Mouse (Mus musculus): ENCODE measurements around the gene Gm3159.
A peak's percentile ranks its signal among the peaks of the same experiment; 100 is the strongest.
"Not testable (repeated sequence)": the region's sequence is repeated elsewhere in the genome, so short reads cannot be mapped to it uniquely, and the experiment has no call there.

Gene Gm3159

GRCm38 (mm10) chr14:4397226-4397625 is at the start of gene Gm3159:
Gene Gm3159 (plus strand): TSS chr14:4397526.
- DNase-seq, result not testable (repeated sequence)

- DNase-seq, result not testable (repeated sequence)
Observed at GRCm38 (mm10) chr14:4368991-4369390, 28.3 kb upstream of the Gm3159 start.

GRCm38 (mm10) chr14:4369691-4370090 is 27.6 kb upstream of the Gm3159 start:
- DNase-seq, result not testable (repeated sequence)

GRCm38 (mm10) chr14:4377871-4378270 is 19.5 kb upstream of the Gm3159 start:
- not testable (repeated sequence) for DNase-seq

GRCm38 (mm10) chr14:4385606-4386005 is 11.7 kb upstream of the Gm3159 start:
- not testable (repeated sequence) for DNase-seq

- not testable (repeated sequence) for DNase-seq
Observed at GRCm38 (mm10) chr14:4392841-4393530, 4.3 kb upstream of the Gm3159 start.

- DNase-seq, result not testable (repeated sequence)
Observed at GRCm38 (mm10) chr14:4398624-4399023, 1.3 kb downstream of the Gm3159 start.

GRCm38 (mm10) chr14:4400115-4400789 is 2.9 kb downstream of the Gm3159 start:
- DNase-seq, result not testable (repeated sequence)

- DNase-seq, result not testable (repeated sequence)
Observed at GRCm38 (mm10) chr14:4401245-4401644, 3.9 kb downstream of the Gm3159 start.

GRCm38 (mm10) chr14:4403840-4404239 is 6.5 kb downstream of the Gm3159 start:
- DNase-seq, result not testable (repeated sequence)

- DNase-seq, result not testable (repeated sequence)
Observed at GRCm38 (mm10) chr14:4409939-4410338, 12.6 kb downstream of the Gm3159 start.

GRCm38 (mm10) chr14:4414965-4415835 is 17.9 kb downstream of the Gm3159 start, which contains the start of gene Gm3164:
Gene Gm3164 (plus strand): TSS chr14:4415448.
- DNase-seq, result peak; percentile 5 to 29

- DNase-seq, result not testable (repeated sequence)
Observed at GRCm38 (mm10) chr14:4430692-4431091, 33.4 kb downstream of the Gm3159 start, which contains the start of gene Gm3173. Gene Gm3173 (plus strand): TSS chr14:4430992.

Measured in thymus, postnatal 36 days (tissue).